Mouse (Mus musculus): ENCODE measurements at regions not wholly inside any gene's neighbourhood (a gene's known extent, or its start where the extent isn't known, plus 50 kb on each side); places are given as distances from the start of the nearest gene placed in this dataset.
A peak's percentile ranks its signal among the peaks of the same experiment; 100 is the strongest.

DNA sequence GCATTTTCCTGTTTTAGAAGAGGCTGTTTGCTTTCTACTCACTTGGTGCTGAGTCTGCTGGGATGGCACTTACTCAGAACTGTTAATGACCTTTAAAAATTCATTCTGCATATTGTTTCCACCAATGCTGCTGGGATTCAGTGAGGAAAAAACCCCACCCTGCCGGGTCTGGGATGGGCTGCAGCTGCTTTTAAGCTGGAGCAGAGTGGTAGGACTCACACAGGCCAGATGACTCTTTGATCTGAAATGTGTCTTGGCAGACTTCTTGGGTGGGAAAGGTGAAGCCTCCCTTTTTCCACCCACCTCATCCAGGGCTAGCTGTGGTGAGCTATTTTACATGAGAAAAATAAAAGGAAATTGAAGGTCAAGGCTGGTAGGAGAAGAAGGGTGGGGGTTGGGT is 56.4 kb upstream of the Ddhd1 start:
- Histone ChIP-seq H3K9me3 (ENCODE audit: control insufficient read depth, low read length) (no peaks in the 10 kb centered on the region), H3K36me3 (ENCODE audit: control insufficient read depth, insufficient read depth, low read length) (no peaks in the 10 kb centered on the region), H3K4me1 (replicated peaks; ENCODE audit: control insufficient read depth, insufficient read depth, low read length) (no peaks in the 10 kb centered on the region), H3K4me3 (ENCODE audit: low read depth, low read length) (no peak overlapping the region), H3K9ac (ENCODE audit: low read depth, low read length) (no peak overlapping the region), H3K4me2 (replicated peaks; ENCODE audit: low read depth, low read length) (no peak overlapping the region), H3K27ac (ENCODE audit: low read depth, low read length) (no peak overlapping the region), H3K27me3 (ENCODE audit: control insufficient read depth, insufficient read depth, low read length) (no peaks in the 10 kb centered on the region)
- ATAC-seq (ENCODE audit: low FRiP score) (no peak), DNase-seq (ENCODE audit: low spot score) (no peak)
- 38% methylated on average over 1 of the region's 1 CpGs for WGBS

DNA sequence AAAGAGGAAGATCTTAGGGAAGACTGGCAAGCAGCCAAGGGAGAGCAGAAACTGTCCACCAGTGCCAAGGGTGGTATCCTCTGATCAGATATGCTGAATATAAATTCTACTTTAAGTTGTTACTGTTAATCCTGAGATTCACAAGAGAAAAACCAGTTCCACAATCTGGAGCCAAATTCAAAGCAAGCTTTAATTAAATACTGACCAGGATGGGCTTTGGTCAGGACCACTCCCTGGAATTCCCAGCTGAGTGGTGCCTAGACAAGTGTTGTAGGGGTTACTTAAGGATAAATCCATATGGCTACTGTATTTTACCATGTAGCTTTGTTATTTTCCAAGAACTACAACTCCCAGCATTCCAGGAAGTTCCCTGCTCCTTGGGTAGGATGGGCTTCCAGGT is 56.8 kb upstream of the Ddhd1 start:
- no peaks in the 10 kb centered on the region for H3K36me3 ChIP-seq (ENCODE audit: control insufficient read depth, insufficient read depth, low read length)
- no peak overlapping the region for H3K4me2 ChIP-seq (replicated peaks; ENCODE audit: low read depth, low read length)
- H3K9ac ChIP-seq (ENCODE audit: low read depth, low read length): no peak overlapping the region
- DNase-seq (ENCODE audit: low spot score) (no peak), ATAC-seq (ENCODE audit: low FRiP score) (no peak)
- H3K9me3 ChIP-seq (ENCODE audit: control insufficient read depth, low read length): no peaks in the 10 kb centered on the region
- no peaks in the 10 kb centered on the region for H3K27me3 ChIP-seq (ENCODE audit: control insufficient read depth, insufficient read depth, low read length)
- H3K27ac ChIP-seq (ENCODE audit: low read depth, low read length): no peak overlapping the region
- no peak overlapping the region for H3K4me3 ChIP-seq (ENCODE audit: low read depth, low read length)
- no peaks in the 10 kb centered on the region for H3K4me1 ChIP-seq (replicated peaks; ENCODE audit: control insufficient read depth, insufficient read depth, low read length)

DNA sequence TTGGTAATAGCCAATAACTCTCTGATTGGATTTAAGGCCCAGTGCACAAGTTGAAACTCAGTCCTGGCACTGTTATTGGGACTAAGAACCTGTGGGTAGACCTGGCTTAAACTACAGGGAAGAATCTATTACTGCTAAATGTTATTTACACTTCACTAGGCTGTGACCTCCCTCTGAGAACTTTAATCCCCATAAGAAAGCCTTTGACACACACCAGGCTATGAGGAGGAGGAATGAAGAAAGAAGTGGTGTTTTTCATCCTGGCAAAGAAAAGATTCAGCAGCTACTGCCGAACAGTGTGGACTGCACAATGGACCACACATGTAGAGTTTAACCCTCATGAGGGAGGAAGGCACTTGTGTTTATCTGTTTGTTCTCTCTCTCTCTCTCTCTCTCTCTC is 58.2 kb upstream of the Ddhd1 start:
- H3K27me3 ChIP-seq (ENCODE audit: control insufficient read depth, insufficient read depth, low read length): no peaks in the 10 kb centered on the region
- H3K27ac ChIP-seq (ENCODE audit: low read depth, low read length): no peak overlapping the region
- no peaks in the 10 kb centered on the region for H3K36me3 ChIP-seq (ENCODE audit: control insufficient read depth, insufficient read depth, low read length)
- H3K9me3 ChIP-seq (ENCODE audit: control insufficient read depth, low read length): no peaks in the 10 kb centered on the region
- no peak overlapping the region for H3K4me2 ChIP-seq (replicated peaks; ENCODE audit: low read depth, low read length)
- no peak overlapping the region for H3K4me3 ChIP-seq (ENCODE audit: low read depth, low read length)
- ATAC-seq (ENCODE audit: low FRiP score): no peak
- DNase-seq (ENCODE audit: low spot score): no peak
- 29% methylated on average over 1 of the region's 1 CpGs for WGBS
- no peak overlapping the region for H3K9ac ChIP-seq (ENCODE audit: low read depth, low read length)
- no peaks in the 10 kb centered on the region for H3K4me1 ChIP-seq (replicated peaks; ENCODE audit: control insufficient read depth, insufficient read depth, low read length)

DNA sequence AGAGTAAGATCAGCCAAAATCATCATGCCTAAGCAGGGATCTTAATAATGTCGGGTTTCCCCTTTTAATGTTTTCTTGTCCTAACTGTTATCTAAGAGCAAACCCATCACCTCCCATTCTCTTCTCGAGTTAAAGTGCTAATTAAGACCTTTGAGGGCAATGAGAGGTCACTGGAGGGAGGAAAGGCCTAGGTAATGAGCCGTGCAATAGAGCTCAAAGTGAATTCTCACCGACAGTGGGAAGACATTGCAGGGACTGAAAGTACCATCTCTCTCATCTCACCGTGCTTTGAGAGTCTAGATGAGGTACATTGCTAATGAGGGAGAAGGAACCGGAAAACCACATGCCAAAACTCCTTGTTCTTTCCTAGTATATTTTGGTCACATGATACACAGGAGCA is 64.9 kb upstream of the Ddhd1 start:
- 43% methylated on average over 6 of the region's 6 CpGs for WGBS
- no peaks in the 10 kb centered on the region for H3K27me3 ChIP-seq (ENCODE audit: control insufficient read depth, insufficient read depth, low read length)
- ATAC-seq (ENCODE audit: low FRiP score) (no peak), DNase-seq (ENCODE audit: low spot score) (no peak)
- no peaks in the 10 kb centered on the region for H3K36me3 ChIP-seq (ENCODE audit: control insufficient read depth, insufficient read depth, low read length)
- H3K27ac ChIP-seq (ENCODE audit: low read depth, low read length): no peak overlapping the region
- no peaks in the 10 kb centered on the region for H3K9me3 ChIP-seq (ENCODE audit: control insufficient read depth, low read length)
- no peak overlapping the region for H3K4me3 ChIP-seq (ENCODE audit: low read depth, low read length)
- H3K4me1 ChIP-seq (replicated peaks; ENCODE audit: control insufficient read depth, insufficient read depth, low read length): no peaks in the 10 kb centered on the region
- H3K9ac ChIP-seq (ENCODE audit: low read depth, low read length): no peak overlapping the region
- no peak overlapping the region for H3K4me2 ChIP-seq (replicated peaks; ENCODE audit: low read depth, low read length)

DNA sequence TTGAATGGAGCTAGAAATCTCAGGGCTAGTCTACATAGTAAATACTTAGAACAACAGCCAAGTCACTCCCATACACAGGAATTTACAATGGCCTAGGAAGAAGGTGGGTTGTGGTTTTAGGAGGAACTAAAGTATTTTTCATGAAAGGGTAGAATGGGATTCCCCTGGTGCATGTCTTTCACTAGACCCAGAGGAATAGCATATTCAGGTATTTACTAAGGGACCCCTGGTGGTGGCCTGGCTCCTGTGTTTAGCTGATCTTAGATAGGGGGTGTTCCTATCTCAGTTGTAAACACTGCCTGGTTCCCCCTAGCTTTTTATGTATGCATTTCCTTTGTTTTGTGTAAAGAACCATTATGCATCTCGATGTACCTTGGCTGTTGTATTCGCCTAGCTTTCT is 66.4 kb upstream of the Ddhd1 start:
- H3K4me2 ChIP-seq (replicated peaks; ENCODE audit: low read depth, low read length): no peak overlapping the region
- 93% methylated on average over 2 of the region's 2 CpGs for WGBS
- no peak overlapping the region for H3K4me3 ChIP-seq (ENCODE audit: low read depth, low read length)

DNA sequence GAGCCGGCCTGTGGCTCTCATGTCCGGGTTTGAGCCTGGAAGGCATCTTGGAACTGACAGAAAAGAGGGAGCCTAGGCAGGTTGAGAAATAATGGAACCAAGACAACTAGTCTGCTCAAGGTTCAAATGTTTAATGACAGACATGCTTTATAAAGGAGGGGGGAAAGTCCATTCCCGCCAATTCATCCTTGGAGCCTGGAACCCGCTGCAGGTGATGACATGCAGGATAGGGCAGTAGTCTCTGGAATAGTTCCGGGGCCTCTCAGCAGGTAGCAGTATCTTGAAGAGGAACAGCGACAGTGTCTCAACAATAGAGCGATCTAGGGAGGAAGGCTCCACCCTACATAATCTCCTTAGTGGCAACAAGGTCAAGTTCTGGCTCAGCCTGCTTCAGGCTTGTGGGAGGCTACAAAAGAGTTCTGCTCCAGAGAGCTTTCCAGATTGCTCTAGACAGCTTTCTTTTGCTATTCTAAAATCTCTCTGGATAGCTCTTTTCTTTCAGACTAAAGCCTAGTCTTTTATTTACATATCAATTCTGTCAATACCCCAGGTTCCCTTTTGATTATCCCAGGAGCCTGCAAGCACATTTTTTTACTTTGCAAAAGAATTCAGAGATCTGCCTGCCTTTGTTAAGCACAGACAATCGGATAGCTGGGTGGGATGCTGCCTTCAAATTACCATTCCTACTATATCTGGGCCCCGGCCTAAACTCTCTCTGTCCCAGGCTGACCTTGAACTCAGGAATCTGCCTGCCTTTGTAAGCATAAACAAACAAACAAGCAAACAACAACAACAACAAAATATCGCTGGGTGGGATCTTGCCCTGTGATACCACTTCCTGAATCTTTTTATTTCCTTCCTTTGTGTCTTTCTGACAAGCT is 76.8 kb upstream of the Ddhd1 start:
- DNase-seq (ENCODE audit: low spot score) (no peak), ATAC-seq (ENCODE audit: low FRiP score) (no peak)
- Histone ChIP-seq H3K4me2 (replicated peaks; ENCODE audit: low read depth, low read length) (no peak overlapping the region), H3K4me3 (ENCODE audit: low read depth, low read length) (no peak overlapping the region), H3K4me1 (replicated peaks; ENCODE audit: control insufficient read depth, insufficient read depth, low read length) (no peaks in the 10 kb centered on the region), H3K27ac (ENCODE audit: low read depth, low read length) (no peak overlapping the region), H3K36me3 (ENCODE audit: control insufficient read depth, insufficient read depth, low read length) (no peaks in the 10 kb centered on the region), H3K9ac (ENCODE audit: low read depth, low read length) (no peak overlapping the region), H3K9me3 (ENCODE audit: control insufficient read depth, low read length) (no peaks in the 10 kb centered on the region), H3K27me3 (ENCODE audit: control insufficient read depth, insufficient read depth, low read length) (no peaks in the 10 kb centered on the region)
- 69% methylated on average over 10 of the region's 10 CpGs for WGBS

More for the DNA sequence above, 66.4 kb upstream of the Ddhd1 start:
- no peak for ATAC-seq (ENCODE audit: low FRiP score)
- H3K9me3 ChIP-seq (ENCODE audit: control insufficient read depth, low read length): no peaks in the 10 kb centered on the region
- no peaks in the 10 kb centered on the region for H3K27me3 ChIP-seq (ENCODE audit: control insufficient read depth, insufficient read depth, low read length)
- H3K4me1 ChIP-seq (replicated peaks; ENCODE audit: control insufficient read depth, insufficient read depth, low read length): no peaks in the 10 kb centered on the region
- H3K9ac ChIP-seq (ENCODE audit: low read depth, low read length): no peak overlapping the region
- no peaks in the 10 kb centered on the region for H3K36me3 ChIP-seq (ENCODE audit: control insufficient read depth, insufficient read depth, low read length)
- no peak overlapping the region for H3K27ac ChIP-seq (ENCODE audit: low read depth, low read length)
- no peak for DNase-seq (ENCODE audit: low spot score)

DNA sequence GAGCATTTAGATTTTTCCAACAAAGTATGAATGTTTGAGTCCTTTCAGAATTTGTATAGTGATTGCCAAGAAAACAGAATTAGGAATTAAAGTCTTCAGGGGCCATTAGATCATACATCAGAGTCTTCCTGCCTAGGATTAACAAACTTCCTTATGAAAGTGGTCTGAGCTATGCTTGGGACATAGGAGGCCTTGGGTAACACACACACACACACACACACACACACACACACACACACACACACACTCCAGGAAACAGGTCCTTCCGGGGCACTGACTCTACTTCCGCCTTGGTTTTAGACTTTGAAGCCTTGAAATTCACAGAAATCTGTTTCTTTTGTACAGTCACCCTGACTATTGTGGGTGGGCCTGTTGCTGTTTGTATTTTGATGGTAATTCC is 80.0 kb upstream of the Ddhd1 start:
- Histone ChIP-seq H3K36me3 (ENCODE audit: control insufficient read depth, insufficient read depth, low read length) (no peaks in the 10 kb centered on the region), H3K9ac (ENCODE audit: low read depth, low read length) (no peak overlapping the region), H3K4me2 (replicated peaks; ENCODE audit: low read depth, low read length) (no peak overlapping the region), H3K27ac (ENCODE audit: low read depth, low read length) (no peak overlapping the region), H3K4me3 (ENCODE audit: low read depth, low read length) (no peak overlapping the region), H3K27me3 (ENCODE audit: control insufficient read depth, insufficient read depth, low read length) (no peaks in the 10 kb centered on the region), H3K9me3 (ENCODE audit: control insufficient read depth, low read length) (no peaks in the 10 kb centered on the region), H3K4me1 (replicated peaks; ENCODE audit: control insufficient read depth, insufficient read depth, low read length) (0 out of 2 replicates have a peak, but pooled peaks cover 3% of the 10 kb centered on the region)
- no peak for DNase-seq (ENCODE audit: low spot score)
- WGBS: 94% methylated on average over 2 of the region's 2 CpGs
- no peak for ATAC-seq (ENCODE audit: low FRiP score)

DNA sequence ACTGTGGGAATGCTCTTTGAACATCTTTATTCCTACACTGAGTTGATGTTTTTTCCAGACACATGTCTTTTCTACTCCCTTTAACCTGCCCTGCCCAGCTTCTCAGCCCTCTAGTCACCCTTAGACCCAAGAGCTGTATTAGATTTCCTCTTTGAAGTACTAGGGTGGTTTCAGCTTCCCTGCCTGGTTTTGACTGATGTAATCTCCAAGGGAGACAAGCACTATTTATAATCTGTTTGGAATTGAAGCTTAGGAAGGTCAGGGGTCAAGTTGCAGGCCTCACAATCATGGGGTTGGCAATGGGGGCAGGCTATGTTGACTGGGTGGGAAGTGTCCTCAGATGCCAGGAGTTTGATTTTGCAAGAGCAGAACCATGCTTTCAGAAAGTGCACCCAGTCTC is 81.7 kb upstream of the Ddhd1 start:
- no peak for ATAC-seq (ENCODE audit: low FRiP score)
- H3K27ac ChIP-seq (ENCODE audit: low read depth, low read length): no peak overlapping the region
- H3K4me3 ChIP-seq (ENCODE audit: low read depth, low read length): no peak overlapping the region
- no peak overlapping the region for H3K9ac ChIP-seq (ENCODE audit: low read depth, low read length)
- no peak overlapping the region for H3K4me2 ChIP-seq (replicated peaks; ENCODE audit: low read depth, low read length)
- H3K36me3 ChIP-seq (ENCODE audit: control insufficient read depth, insufficient read depth, low read length): no peaks in the 10 kb centered on the region
- 0 out of 2 replicates have a peak, but pooled peaks cover 3% of the 10 kb centered on the region for H3K4me1 ChIP-seq (replicated peaks; ENCODE audit: control insufficient read depth, insufficient read depth, low read length)
- no peaks in the 10 kb centered on the region for H3K9me3 ChIP-seq (ENCODE audit: control insufficient read depth, low read length)
- no peak for DNase-seq (ENCODE audit: low spot score)
- no peaks in the 10 kb centered on the region for H3K27me3 ChIP-seq (ENCODE audit: control insufficient read depth, insufficient read depth, low read length)

DNA sequence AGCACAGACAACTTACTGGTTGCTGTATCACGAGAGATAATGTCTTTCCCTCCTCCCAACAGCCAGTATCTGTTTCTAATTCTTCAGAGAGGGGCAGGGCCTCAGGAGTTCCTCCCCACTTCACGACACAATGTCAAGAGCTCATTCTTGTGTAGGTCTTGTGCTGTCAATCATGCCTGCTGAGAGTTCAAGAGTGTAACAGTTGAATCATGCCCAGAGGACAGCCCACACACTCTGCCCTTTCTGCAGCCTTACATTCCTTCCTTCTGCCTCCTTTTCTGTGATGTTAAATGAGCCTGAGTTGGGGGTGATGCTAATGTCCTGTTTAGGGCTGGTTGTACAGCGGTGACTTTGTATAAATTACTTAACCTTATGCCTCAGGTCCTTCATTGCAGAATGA is 82.7 kb upstream of the Ddhd1 start:
- Histone ChIP-seq H3K4me1 (replicated peaks; ENCODE audit: control insufficient read depth, insufficient read depth, low read length) (0 out of 2 replicates have a peak, but pooled peaks cover 3% of the 10 kb centered on the region), H3K27me3 (ENCODE audit: control insufficient read depth, insufficient read depth, low read length) (no peaks in the 10 kb centered on the region), H3K9me3 (ENCODE audit: control insufficient read depth, low read length) (no peaks in the 10 kb centered on the region), H3K36me3 (ENCODE audit: control insufficient read depth, insufficient read depth, low read length) (no peaks in the 10 kb centered on the region), H3K9ac (ENCODE audit: low read depth, low read length) (no peak overlapping the region), H3K4me2 (replicated peaks; ENCODE audit: low read depth, low read length) (no peak overlapping the region), H3K4me3 (ENCODE audit: low read depth, low read length) (no peak overlapping the region), H3K27ac (ENCODE audit: low read depth, low read length) (no peak overlapping the region)
- ATAC-seq (ENCODE audit: low FRiP score): no peak
- peak; percentile 12 for DNase-seq (ENCODE audit: low spot score)
- 19% methylated on average over 3 of the region's 3 CpGs for WGBS
